Mouse (Mus musculus) megakaryocyte-erythroid progenitor cell, adult 5 weeks (primary cell): ENCODE data around the gene Hand2. TPM values are rescaled to one million over a fixed set of nuclear protein-coding genes. Genes with fewer than 3 reads are reported as not detected.

Source experiments
- polyA plus RNA-seq: library from polyadenylated mRNA; stranded (reverse); fragments of >175 nt; gene quantifications from 2 replicates; pipeline ENCODE4 v1.2.3, GENCODE M21; 2012

Hand2 gene
- 0.04 TPM in 1 of 2 replicates, not detected in the other for polyA plus RNA-seq

DNA sequence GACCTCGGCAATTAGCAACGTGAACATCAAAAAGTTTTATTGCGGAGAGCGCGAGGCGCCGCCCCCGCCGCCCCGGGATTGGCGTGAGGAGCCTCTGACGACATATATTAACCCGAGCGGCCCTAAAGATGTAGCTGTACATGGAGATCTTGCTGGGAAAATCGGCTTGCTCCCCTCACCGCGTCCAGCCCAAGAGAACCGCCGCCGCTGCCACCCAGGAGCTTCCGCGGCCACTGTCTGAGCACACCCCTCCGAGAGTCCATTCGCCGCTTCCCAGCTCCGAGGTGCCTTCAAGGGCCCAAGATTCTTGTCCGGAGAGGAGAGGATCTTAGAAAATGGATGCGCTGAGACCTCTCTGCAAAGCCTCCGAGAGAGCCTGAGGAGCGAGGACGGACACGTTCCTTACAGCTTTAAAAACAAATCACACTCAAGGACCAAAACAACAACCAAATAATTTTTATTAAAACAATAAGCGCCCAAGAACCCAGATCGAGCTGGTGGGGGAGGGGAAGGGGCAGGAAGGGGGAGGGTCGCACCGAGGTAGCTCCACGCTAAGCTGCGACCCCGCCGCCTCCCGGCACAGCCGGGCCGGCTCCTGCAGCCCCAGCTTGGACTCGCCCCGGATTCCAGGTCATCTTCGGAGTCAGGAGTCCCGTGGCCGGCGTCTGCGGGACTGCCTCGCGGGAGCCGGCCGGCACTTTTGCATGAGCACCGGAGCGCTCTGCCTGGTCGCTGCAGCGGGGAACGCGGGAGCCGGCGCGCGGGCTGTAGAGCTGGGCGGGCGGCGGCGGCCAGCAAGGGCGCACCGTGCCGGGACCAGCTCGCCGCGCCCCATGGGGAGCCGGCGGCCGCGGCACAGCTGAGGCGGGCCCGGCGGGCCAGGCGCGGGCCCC is at the start of gene Hand2:
Hand2 (plus strand) TSS at position 133 of the 893 bp plus-strand sequence.

Other genes with a start within 250 kb of the Hand2 start
- not detected in 2 replicates for gene Scrg1, start 134.9 kb downstream of the Hand2 start, polyA plus RNA-seq
- 53.9 and 56.3 TPM in 2 replicates for gene Sap30, start 166.9 kb downstream of the Hand2 start, polyA plus RNA-seq
- gene Hmgb2, start 190.9 kb downstream of the Hand2 start, polyA plus RNA-seq: 159 and 161 TPM in 2 replicates